Mouse (Mus musculus) thymus, postnatal 14 days (tissue): ENCODE measurements around the gene Abca14.
"Not testable (repeated sequence)": the region's sequence is repeated elsewhere in the genome, so short reads cannot be mapped to it uniquely, and the experiment has no call there.

Experiments
- DNase-seq: peaks from one replicate; pipeline ENCODE4 v3.0.0; 2021

Abca14 gene

GRCm38 (mm10) chr7:120205989-120206388, 2.2 kb downstream of the Abca14 start:
- DNase-seq: no peak

DNA sequence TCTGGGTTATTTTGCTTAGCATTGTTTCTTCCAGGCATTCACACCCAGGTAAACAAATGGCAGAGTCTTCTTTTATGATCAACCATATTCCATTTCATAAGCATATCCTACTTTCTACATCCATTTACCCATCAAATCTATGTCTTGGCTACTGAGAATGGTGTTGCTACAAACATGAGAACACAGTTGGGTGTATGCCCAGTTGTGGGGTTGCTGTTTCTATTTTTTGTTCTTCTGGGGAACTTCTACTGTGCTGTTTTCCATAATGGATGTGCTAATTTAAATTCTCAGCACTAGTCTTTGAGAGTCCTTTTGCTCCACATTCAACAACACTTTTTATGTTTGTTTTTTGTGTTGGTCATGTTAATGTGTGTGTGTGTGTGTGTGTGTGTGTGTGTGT, 24.8 kb downstream of the Abca14 start:
- no peak for DNase-seq

DNA sequence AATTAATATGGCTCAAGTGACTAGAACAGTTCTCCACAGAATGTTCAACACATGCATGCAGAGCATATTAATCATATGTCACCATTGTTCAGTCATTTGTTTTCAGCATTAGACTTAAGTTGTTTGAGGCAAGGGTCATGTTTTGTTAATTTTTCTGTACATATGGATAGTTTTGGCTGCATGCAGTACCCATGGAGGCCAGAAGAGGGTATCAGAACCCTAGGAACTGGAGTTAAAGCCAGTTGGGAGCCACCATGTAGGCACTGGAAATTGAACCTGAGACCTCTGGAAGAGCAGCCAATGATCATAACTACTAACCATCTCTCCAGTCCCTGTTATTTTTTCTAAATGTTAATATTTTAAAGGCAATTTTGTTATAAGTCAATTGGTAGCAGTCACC, 37.3 kb downstream of the Abca14 start:
- DNase-seq: no peak

DNA sequence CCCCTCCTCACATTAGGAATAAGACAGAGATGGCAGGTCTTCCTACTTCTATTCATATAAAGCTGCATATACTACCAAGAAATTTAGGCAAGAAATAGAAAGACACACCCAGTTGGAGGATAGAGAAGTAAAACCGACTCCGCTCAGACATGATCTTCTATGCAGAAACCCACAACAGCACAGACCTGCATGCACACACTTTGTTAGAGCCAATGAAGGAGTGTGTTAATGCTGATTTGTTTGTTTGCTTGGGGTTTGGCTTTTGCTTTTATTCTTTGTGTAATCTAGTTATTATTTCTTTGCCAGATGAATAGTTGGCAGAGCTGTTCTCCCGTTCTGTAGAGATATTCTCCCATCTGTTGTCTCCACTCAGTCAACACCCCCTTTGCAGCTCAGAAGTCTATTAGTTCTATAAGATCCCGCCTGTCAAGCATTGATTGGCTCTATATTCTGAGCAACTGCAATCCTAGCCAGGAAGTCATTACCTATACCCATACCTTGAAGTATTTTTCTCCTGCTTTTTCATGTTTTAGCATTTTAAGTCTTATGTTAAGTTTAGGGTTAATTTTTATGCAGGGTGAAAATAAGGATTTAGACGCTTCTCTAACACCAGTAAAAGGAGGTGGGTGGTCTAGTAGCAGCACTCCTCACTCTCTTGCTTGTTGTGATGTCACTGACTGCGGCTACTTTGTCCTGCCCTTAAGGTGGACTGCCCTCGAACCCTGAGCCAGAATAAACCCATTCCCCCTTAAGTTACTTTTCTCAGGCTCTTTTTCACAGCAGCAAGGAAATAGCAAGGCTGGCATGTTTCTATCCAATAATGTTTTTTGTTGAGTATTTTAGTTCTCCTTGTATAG, 67.6 kb downstream of the Abca14 start:
- DNase-seq: no peak

DNA sequence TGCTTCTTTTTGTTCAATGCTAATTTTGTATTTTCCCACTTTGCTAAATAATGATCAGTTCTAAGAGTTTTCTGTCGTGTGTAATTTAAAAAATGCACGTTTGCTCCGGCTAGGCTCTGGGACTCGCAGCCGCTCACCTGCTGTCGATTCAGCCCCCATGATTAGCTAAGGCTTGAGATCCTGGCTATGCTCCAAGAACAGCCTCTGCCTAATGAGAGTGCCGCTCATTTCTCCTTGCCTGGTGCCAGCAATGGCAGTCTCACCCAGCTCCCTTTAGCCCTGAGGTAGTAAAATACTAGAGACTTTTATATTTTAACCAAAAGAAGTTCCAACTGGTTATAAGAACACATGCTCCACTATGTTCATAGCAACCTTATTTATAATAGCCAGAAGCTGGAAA, 68.3 kb downstream of the Abca14 start:
- DNase-seq: no peak

- DNase-seq: no peak
Observed at GRCm38 (mm10) chr7:120285286-120285685, 81.5 kb downstream of the Abca14 start.

GRCm38 (mm10) chr7:120316086-120316485, 112.3 kb downstream of the Abca14 start:
- DNase-seq: no peak

DNA sequence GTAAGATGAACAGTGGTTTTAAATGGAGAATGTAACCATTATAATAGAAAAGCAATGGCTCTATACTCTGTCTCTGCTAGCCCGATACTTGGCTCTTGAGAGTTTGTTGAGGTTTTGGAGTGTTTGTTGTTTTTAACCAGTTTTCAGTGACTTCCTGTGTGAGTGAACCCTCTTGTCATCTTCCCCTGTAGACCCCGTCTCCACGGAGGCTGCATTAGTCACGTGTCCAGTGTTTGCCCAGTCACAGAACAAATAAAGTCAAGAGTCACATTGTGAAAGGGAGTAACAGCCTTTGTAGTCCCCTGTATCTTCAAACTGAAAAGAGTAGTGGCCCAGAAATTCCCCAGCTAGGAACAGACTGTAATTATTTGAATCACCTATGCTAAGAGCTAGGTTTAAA, 119.2 kb downstream of the Abca14 start:
- no peak for DNase-seq

GRCm38 (mm10) chr7:120325911-120326310, 122.2 kb downstream of the Abca14 start:
- DNase-seq: not testable (repeated sequence)

- no peak for DNase-seq
Observed at GRCm38 (mm10) chr7:120327220-120328073, 123.7 kb downstream of the Abca14 start.

DNA sequence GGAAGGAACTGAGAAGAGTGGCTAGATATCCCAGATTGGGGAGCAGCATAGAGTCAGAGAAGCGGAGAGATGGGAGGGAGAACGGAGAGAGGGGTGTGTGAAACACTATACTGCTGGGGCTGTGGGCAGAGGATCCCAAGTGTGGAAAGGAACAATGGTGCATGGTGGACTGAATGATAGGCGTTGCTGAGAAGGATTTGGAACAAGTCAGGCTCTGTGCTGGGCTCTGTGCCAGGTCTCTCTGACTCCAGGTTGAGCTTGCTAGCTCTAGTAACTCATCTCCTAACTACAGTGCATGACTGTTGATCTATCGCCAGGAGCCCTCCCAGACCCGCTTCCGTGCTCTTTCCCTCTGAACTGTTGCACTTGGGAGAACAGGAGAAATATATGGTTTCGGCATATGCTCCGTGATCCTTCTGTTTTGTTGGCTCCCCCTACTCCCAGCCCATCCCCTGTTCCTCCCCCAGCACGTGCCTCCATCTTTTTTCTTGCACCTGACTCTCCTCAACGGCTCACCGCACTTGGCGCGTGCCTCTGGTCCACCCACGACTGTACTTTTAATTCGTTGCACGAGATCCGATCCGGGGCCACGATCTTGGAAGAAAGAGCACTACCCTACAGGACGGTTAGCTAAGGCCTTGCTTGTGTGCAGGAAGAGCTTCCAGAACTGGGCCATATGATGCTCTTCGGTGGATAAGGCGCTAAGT, 124.5 kb downstream of the Abca14 start, which contains the start of gene Abca15:
Gene Abca15 (plus strand): TSS at position 584 of the 707 bp plus-strand sequence.
- no peak for DNase-seq

GRCm38 (mm10) chr7:120361159-120361558, 157.4 kb downstream of the Abca14 start:
- no peak for DNase-seq
